Mouse (Mus musculus) left cerebral cortex, adult 2 months (tissue): ENCODE measurements at regions not wholly inside any gene's neighbourhood (a gene's known extent, or its start where the extent isn't known, plus 50 kb on each side); places are given as distances from the start of the nearest gene placed in this dataset.
"Not testable (repeated sequence)": the region's sequence is repeated elsewhere in the genome, so short reads cannot be mapped to it uniquely, and the experiment has no call there.

Experiments
- DNase-seq, 2 experiments: peaks; one replicate each; pipeline ENCODE4 v3.0.0; 2021 to 2022; ENCODE audit warnings: low spot score in 2 of 2, mixed read lengths in 1 of 2; ENCODE audit errors: extremely low spot score in 1 of 2
- H3K27ac ChIP-seq: fragments of 200-600 bp; 2 replicates; pipeline ENCODE4 v1.8.1; 2022
- H3K4me3 ChIP-seq: fragments of 200-600 bp; 2 replicates; pipeline ENCODE4 v1.8.1; 2022
- CTCF ChIP-seq: fragments of 200-600 bp; IDR thresholded peaks from 2 replicates; pipeline ENCODE4 v1.8.1; 2022; ENCODE audit warnings: antibody characterized with exemption, mild to moderate bottlenecking, moderate library complexity
- intact Hi-C: fragments of 180-260 bp; cut with DNase I; formaldehyde crosslinking; loops from one replicate; pipeline ENCODE4 v1.15.1; 2025

- intact Hi-C loops: no loop called here
- DNase-seq: no peak
- no peak overlapping the region for H3K27ac ChIP-seq
- no peak overlapping the region for H3K4me3 ChIP-seq
- TF ChIP-seq CTCF: no peak
These were observed 130.0 kb upstream of the Cdk6 start for GRCm38 (mm10) chr5:3211284-3211683.

- no peak for TF ChIP-seq CTCF
- intact Hi-C loops: no loop called here
These were observed 125.2 kb upstream of the Cdk6 start for GRCm38 (mm10) chr5:3216053-3216452.

GRCm38 (mm10) chr5:3219230-3219629, 122.1 kb upstream of the Cdk6 start:
- Histone ChIP-seq H3K27ac (no peak overlapping the region), H3K4me3 (no peak overlapping the region)
- no peak for TF ChIP-seq CTCF
- no peak for DNase-seq
- intact Hi-C loops: no loop called here

More at GRCm38 (mm10) chr5:3216053-3216452, 125.2 kb upstream of the Cdk6 start:
- Histone ChIP-seq H3K4me3 (no peak overlapping the region), H3K27ac (no peak overlapping the region)
- no peak for DNase-seq

GRCm38 (mm10) chr5:3219770-3220169, 121.5 kb upstream of the Cdk6 start:
- intact Hi-C loops: loop anchor here (5.0 kb wide), 1 partner anchor 298 kb away; no protein-coding TSS in a partner anchor
- H3K4me3 ChIP-seq: no peak overlapping the region
- TF ChIP-seq CTCF: no peak
- no peak overlapping the region for H3K27ac ChIP-seq
- DNase-seq: no peak

GRCm38 (mm10) chr5:3223819-3224218, 117.5 kb upstream of the Cdk6 start:
- not testable (repeated sequence) for DNase-seq, H3K4me3 ChIP-seq, H3K27ac ChIP-seq
- intact Hi-C loops: loop anchor here (5.0 kb wide), 1 partner anchor 293 kb away; no protein-coding TSS in a partner anchor
- peak; percentile 43 for TF ChIP-seq CTCF

GRCm38 (mm10) chr5:3224392-3225054, 116.8 kb upstream of the Cdk6 start:
- not testable (repeated sequence) for H3K4me3 ChIP-seq, DNase-seq, H3K27ac ChIP-seq
- intact Hi-C loops: loop anchor here (5.0 kb wide), 1 partner anchor 293 kb away; no protein-coding TSS in a partner anchor

- H3K4me3 ChIP-seq, H3K27ac ChIP-seq, DNase-seq, intact Hi-C loops: not testable (repeated sequence)
These were observed 115.9 kb upstream of the Cdk6 start for GRCm38 (mm10) chr5:3225358-3225757.

- intact Hi-C loops, DNase-seq, H3K4me3 ChIP-seq, H3K27ac ChIP-seq: not testable (repeated sequence)
These were observed 97.2 kb upstream of the Cdk6 start for GRCm38 (mm10) chr5:3244067-3244466.

- Histone ChIP-seq H3K27ac (no peak overlapping the region), H3K4me3 (no peak overlapping the region)
- no peak for TF ChIP-seq CTCF
- no peak for DNase-seq
- intact Hi-C loops: no loop called here
These were observed 94.0 kb upstream of the Cdk6 start for GRCm38 (mm10) chr5:3247333-3247732.

- H3K27ac ChIP-seq: no peak overlapping the region
- no peak for TF ChIP-seq CTCF
- DNase-seq: no peak
- H3K4me3 ChIP-seq: no peak overlapping the region
- intact Hi-C loops: no loop called here
These were observed 91.0 kb upstream of the Cdk6 start for GRCm38 (mm10) chr5:3250273-3250672.

- TF ChIP-seq CTCF: no peak
- intact Hi-C loops: loop anchor here (10.0 kb wide), 1 partner anchor 105 kb away; no protein-coding TSS in a partner anchor
- H3K4me3 ChIP-seq: no peak overlapping the region
- no peak for DNase-seq
- no peak overlapping the region for H3K27ac ChIP-seq
These were observed 81.0 kb upstream of the Cdk6 start for GRCm38 (mm10) chr5:3260289-3260688.

GRCm38 (mm10) chr5:3264988-3265738, 76.1 kb upstream of the Cdk6 start:
- DNase-seq, H3K4me3 ChIP-seq, H3K27ac ChIP-seq: not testable (repeated sequence)
- intact Hi-C loops: loop anchor here (10.0 kb wide), 1 partner anchor 110 kb away; no protein-coding TSS in a partner anchor
